Mouse (Mus musculus) neural tube, embryonic 13.5 days (tissue): Measurements from ENCODE around the gene Sergef. TPM values are rescaled to one million over a fixed set of nuclear protein-coding genes. Genes with fewer than 3 reads are reported as not detected.

Experiments used
- ATAC-seq: fragments of 200-750 bp; cut with Nextera tagmentation; 2 replicates; pipeline ENCODE4 v1.8.0; 2017; ENCODE audit warnings: low read depth, mild to moderate bottlenecking, moderate TSS enrichment, moderate library complexity
- H3K27ac ChIP-seq: fragments of 300-500 bp; sonication (generic); replicated peaks from 2 replicates; pipeline ENCODE4 v1.5.1; 2015; ENCODE audit warnings: moderate library complexity, mild to moderate bottlenecking, inconsistent platforms
- H3K27me3 ChIP-seq: fragments of 300-500 bp; sonication (generic); 2 replicates; pipeline ENCODE4 v1.6.1; 2015; ENCODE audit warnings: mild to moderate bottlenecking, inconsistent platforms
- H3K36me3 ChIP-seq: fragments of 300-500 bp; sonication (generic); 2 replicates; pipeline ENCODE4 v1.6.1; 2015; ENCODE audit warnings: mild to moderate bottlenecking, inconsistent platforms
- H3K4me1 ChIP-seq: fragments of 300-500 bp; sonication (generic); replicated peaks from 2 replicates; pipeline ENCODE4 v1.6.1; 2015; ENCODE audit warnings: inconsistent platforms
- H3K4me2 ChIP-seq: fragments of 300-500 bp; sonication (generic); 2 replicates; pipeline ENCODE4 v1.6.1; 2015; ENCODE audit warnings: inconsistent platforms, mild to moderate bottlenecking, moderate library complexity
- H3K4me3 ChIP-seq: fragments of 300-500 bp; sonication (generic); 2 replicates; pipeline ENCODE4 v1.5.1; 2015; ENCODE audit warnings: mild to moderate bottlenecking, inconsistent platforms
- H3K9ac ChIP-seq: fragments of 300-500 bp; sonication (generic); 2 replicates; pipeline ENCODE4 v1.6.1; 2015; ENCODE audit warnings: moderate library complexity, mild to moderate bottlenecking, inconsistent platforms
- H3K9me3 ChIP-seq: fragments of 300-500 bp; sonication (generic); 2 replicates; pipeline ENCODE4 v1.6.1; 2016; ENCODE audit warnings: inconsistent platforms
- WGBS: fragments of 180-500 bp; shearing (Covaris S2); methylation state at CpG from one replicate; pipeline ENCODE4 v1.1.7; 2015; 5-methylcytosine and 5-hydroxymethylcytosine counted together
- polyA plus RNA-seq: library from polyadenylated mRNA; unstranded; fragments of >200 nt; fragmentation: Nextera tagmentation; extraction: Ambion mirVana; gene quantifications from 2 replicates; pipeline ENCODE4 v1.2.1, GENCODE M21; 2015

The Sergef gene
- polyA plus RNA-seq, 1 experiment from 2014 or later: 30.7 TPM

DNA sequence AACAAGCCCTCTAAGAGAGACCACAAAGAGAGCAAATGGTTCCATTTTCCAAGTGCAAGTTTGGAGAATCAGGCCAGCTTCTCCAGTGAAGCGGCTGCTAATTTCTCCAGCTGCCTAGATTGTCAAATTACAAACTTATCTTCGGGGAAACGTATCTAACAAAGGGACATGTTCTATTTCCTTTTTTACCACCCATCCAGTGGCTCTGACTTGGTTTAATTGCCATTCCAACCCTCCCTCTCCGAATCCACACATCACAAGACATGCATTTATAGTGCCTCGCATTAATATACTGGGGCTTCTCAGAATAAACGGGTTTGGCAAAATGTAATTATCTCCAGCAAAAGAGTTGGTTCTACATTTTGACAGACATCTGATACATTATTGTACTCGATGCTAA, 88.4 kb downstream of the Sergef start:
- no peak for ATAC-seq
- no peak overlapping the region for H3K4me3 ChIP-seq
- H3K27me3 ChIP-seq: no peaks in the 10 kb centered on the region
- no peaks in the 10 kb centered on the region for H3K9me3 ChIP-seq
- no peak overlapping the region for H3K4me2 ChIP-seq
- H3K4me1 ChIP-seq: peaks cover 47% of the 10 kb centered on the region
- H3K9ac ChIP-seq: no peak overlapping the region
- peak overlapping the region; percentile 54; the same call in 1 of the 2 replicates for H3K27ac ChIP-seq
- 60% methylated on average over 7 of the region's 7 CpGs for WGBS
- H3K36me3 ChIP-seq: no peaks in the 10 kb centered on the region

DNA sequence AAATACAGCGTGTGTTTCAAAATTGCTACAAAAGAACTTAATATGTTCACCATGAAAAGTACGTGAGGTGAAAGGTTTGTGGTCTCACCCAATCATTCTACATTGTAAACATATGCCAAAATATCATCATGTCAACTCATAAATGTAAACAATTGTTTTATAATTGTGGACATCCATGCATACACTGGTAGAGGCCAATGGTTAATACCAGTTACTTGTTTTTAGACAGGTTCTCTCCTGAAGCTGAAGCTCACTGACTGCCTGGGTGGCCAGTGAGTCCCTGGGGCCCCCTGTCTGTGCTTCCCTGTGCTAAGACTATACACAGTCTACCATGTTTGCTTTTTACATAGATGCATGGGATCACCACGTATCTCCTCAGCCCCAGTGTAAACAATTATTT, 91.5 kb downstream of the Sergef start:
- ATAC-seq: no peak
- Histone ChIP-seq H3K4me1 (peaks cover 28% of the 10 kb centered on the region), H3K27me3 (no peaks in the 10 kb centered on the region), H3K36me3 (no peaks in the 10 kb centered on the region), H3K9ac (no peak overlapping the region), H3K4me3 (no peak overlapping the region), H3K27ac (no peak overlapping the region), H3K9me3 (no peaks in the 10 kb centered on the region), H3K4me2 (no peak overlapping the region)
- 88% methylated on average over 3 of the region's 3 CpGs for WGBS

DNA sequence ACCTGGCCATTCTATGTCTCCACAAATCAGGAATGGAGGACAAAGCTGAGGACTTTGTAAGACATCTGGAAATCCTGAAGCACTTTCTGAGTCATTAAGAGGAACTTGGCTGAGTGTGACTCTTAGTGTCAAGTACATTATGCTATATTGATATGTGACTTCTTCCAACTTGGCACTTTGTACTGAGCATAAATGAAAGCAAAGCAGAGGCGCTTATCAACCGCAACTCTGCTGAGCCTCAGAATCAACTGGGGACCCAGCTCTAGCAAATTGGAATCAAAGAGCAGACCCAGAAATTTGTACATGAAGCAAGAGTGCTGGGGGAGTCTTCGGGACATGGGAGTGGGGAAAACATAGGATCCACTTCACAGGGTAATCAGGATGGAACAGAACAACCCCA, 92.0 kb downstream of the Sergef start:
- WGBS: 93% methylated on average over 3 of the region's 3 CpGs
- no peak overlapping the region for H3K4me2 ChIP-seq
- H3K36me3 ChIP-seq: no peaks in the 10 kb centered on the region
- H3K27ac ChIP-seq: no peak overlapping the region
- no peak overlapping the region for H3K4me3 ChIP-seq
- no peak overlapping the region for H3K9ac ChIP-seq
- no peaks in the 10 kb centered on the region for H3K27me3 ChIP-seq
- H3K4me1 ChIP-seq: peaks cover 26% of the 10 kb centered on the region
- no peaks in the 10 kb centered on the region for H3K9me3 ChIP-seq
- no peak for ATAC-seq

DNA sequence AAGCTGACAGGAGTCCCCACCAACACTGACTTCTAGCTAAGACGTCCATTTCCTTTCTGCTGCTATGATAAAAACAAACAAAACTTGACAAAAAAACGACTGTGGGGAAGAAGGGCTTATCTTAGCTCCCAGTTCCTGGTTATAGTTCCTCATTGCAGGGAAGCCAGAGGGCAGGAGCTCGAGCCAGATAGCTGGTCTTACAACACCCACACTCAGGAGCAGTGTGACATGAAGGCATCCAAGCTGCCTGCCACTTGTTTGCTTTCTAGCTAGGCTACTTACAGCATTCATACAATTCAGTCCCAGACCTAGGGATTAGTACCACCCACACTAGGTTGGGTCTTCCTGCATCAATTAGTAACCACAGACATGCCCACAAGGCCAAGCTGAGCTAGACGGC, 93.1 kb downstream of the Sergef start:
- WGBS: 69% methylated on average over 4 of the region's 4 CpGs
- peaks cover 15% of the 10 kb centered on the region for H3K4me1 ChIP-seq
- no peaks in the 10 kb centered on the region for H3K9me3 ChIP-seq
- H3K9ac ChIP-seq: no peak overlapping the region
- no peak overlapping the region for H3K4me2 ChIP-seq
- no peak overlapping the region for H3K27ac ChIP-seq
- H3K27me3 ChIP-seq: no peaks in the 10 kb centered on the region
- H3K36me3 ChIP-seq: no peaks in the 10 kb centered on the region
- no peak for ATAC-seq
- no peak overlapping the region for H3K4me3 ChIP-seq

DNA sequence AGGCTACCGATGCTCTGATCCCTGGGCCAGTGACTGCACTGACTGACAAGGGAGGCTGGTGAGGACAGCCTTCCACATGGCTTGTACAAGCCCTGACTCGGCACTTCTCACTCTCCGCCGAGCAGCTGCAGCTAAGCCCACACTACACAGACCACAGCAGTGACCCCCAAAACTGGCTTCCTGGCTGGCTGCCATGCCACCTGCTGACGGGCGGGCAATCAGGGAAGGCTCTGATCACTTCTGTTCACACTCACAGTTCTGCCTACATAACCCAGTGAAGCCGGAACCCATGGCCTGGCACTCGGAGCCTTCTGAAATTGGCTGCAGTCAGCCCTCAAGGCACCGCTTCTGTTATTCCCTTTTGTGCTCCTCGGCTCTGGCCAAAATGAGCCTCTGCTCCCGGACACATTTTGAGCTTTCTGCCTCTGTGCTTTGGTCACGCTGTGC, 95.4 kb downstream of the Sergef start:
- WGBS: 75% methylated on average over 12 of the region's 12 CpGs
- ATAC-seq: no peak
- Histone ChIP-seq H3K27ac (0 out of 2 replicates have a peak overlapping the region, but pooled peaks have one; percentile 9), H3K4me3 (no peak overlapping the region), H3K9me3 (no peaks in the 10 kb centered on the region), H3K27me3 (no peaks in the 10 kb centered on the region), H3K4me2 (no peak overlapping the region), H3K4me1 (0 out of 2 replicates have a peak, but pooled peaks cover 8% of the 10 kb centered on the region), H3K9ac (0 out of 2 replicates have a peak overlapping the region, but pooled peaks have one; percentile 8), H3K36me3 (no peaks in the 10 kb centered on the region)

DNA sequence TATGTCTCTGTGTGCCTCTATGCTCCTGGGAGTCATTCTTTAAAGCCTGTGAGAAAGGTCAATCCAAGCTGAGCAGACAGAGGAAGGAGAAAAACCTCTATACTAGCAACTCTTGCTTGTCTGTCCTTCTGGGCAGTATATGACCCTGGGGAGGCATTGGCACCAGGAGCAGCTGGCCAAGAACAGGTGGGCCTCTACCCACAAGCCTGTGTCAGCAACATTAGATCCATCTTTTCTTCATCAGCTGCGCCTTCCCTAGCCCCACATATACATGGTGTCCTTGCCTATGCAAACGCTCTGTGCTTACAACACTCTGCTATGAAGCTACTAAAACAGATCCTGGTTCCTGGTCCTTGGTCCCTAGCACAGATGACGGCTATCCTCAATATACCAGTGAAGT, 97.5 kb downstream of the Sergef start:
- Histone ChIP-seq H3K27ac (no peak overlapping the region), H3K4me1 (0 out of 2 replicates have a peak, but pooled peaks cover 8% of the 10 kb centered on the region), H3K27me3 (no peaks in the 10 kb centered on the region), H3K4me2 (no peak overlapping the region), H3K9ac (no peak overlapping the region), H3K4me3 (no peak overlapping the region), H3K9me3 (no peaks in the 10 kb centered on the region), H3K36me3 (no peaks in the 10 kb centered on the region)
- ATAC-seq: no peak
- 94% methylated on average over 3 of the region's 3 CpGs for WGBS

DNA sequence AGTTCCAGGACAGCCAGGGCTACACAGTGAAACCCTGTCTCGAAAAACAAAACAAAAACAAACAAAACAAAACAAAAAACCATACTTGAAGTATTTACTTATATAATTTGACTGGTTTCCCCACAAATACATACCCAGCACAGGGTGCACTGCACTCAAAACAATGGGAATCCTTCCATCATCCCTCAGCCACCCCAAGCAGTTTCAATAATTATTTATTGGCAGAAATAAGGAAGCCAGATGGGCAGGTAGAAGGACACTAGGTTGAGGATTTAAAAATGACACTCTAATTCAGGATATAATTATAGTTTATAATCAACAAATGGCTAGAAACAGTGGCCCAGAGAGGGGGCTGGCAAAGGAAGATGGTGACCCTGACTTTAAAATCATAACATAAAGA, 99.0 kb downstream of the Sergef start:
- Histone ChIP-seq H3K36me3 (no peaks in the 10 kb centered on the region), H3K4me3 (no peak overlapping the region), H3K27me3 (no peaks in the 10 kb centered on the region), H3K9me3 (no peaks in the 10 kb centered on the region), H3K4me1 (peaks cover 15% of the 10 kb centered on the region), H3K4me2 (no peak overlapping the region), H3K27ac (no peak overlapping the region), H3K9ac (no peak overlapping the region)
- WGBS: 61% methylated on average over 1 of the region's 1 CpGs
- no peak for ATAC-seq

DNA sequence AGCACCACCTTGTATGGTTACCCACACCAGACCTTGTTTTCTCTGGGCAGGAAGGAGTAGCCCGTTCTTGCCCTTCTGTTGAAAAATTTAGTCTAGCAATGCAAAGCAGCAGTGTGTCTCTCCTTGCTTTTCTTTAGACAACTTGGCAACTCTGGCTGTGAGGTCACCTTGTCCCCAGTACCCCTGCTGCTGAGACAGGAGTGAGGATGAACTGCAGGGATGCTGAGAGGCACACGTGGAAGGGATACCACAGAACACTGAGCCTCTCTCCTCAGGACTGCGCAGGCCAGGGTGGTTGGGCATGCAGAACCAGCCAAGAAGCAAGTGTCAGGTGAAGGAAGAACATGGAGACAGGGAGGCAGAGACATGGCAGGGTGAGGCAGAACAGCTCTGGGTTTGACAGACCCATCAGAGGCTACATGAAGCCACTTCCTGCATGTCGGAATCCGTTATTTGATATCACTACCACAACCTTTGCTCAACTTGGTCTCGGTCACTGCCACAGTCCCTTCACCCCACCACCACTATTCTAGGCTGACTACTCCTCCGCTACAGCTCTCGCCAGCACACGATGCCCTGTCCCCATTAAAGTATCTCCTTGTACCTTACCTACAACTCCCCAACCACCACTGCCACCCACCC, 103.0 kb downstream of the Sergef start:
- Histone ChIP-seq H3K36me3 (no peaks in the 10 kb centered on the region), H3K27me3 (no peaks in the 10 kb centered on the region), H3K4me2 (no peak overlapping the region), H3K4me3 (no peak overlapping the region), H3K9ac (no peak overlapping the region), H3K27ac (no peak overlapping the region), H3K4me1 (peaks cover 36% of the 10 kb centered on the region), H3K9me3 (no peaks in the 10 kb centered on the region)
- no peak for ATAC-seq
- WGBS: 89% methylated on average over 9 of the region's 9 CpGs

DNA sequence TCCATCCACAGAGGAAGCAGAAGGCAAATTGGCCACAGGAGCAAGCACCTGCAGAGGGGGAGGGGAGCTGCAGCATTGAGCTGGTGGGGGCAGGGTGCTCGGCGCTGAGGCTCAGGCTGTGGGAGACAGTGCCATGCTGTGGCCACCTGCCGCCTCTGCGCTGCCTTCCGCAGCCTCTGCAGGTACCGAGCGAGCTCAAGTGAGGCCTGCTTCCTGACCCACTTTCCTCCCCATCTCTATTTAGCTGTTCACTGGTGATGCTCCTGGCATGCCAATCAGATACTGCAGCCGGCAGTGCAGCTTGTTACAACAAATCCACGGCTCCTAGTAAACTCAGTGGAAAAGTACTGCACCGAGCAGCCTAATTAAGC, 104.2 kb downstream of the Sergef start:
- peak; percentile 85 for ATAC-seq
- peak overlapping the region; percentile 23; the same call in 1 of the 2 replicates for H3K9ac ChIP-seq
- no peak overlapping the region for H3K4me3 ChIP-seq
- no peak overlapping the region for H3K4me2 ChIP-seq
- no peaks in the 10 kb centered on the region for H3K9me3 ChIP-seq
- H3K36me3 ChIP-seq: no peaks in the 10 kb centered on the region
- peak overlapping the region; percentile 68 for H3K27ac ChIP-seq
- no peaks in the 10 kb centered on the region for H3K27me3 ChIP-seq
- 21% methylated on average over 10 of the region's 10 CpGs for WGBS
- H3K4me1 ChIP-seq: peaks cover 40% of the 10 kb centered on the region

DNA sequence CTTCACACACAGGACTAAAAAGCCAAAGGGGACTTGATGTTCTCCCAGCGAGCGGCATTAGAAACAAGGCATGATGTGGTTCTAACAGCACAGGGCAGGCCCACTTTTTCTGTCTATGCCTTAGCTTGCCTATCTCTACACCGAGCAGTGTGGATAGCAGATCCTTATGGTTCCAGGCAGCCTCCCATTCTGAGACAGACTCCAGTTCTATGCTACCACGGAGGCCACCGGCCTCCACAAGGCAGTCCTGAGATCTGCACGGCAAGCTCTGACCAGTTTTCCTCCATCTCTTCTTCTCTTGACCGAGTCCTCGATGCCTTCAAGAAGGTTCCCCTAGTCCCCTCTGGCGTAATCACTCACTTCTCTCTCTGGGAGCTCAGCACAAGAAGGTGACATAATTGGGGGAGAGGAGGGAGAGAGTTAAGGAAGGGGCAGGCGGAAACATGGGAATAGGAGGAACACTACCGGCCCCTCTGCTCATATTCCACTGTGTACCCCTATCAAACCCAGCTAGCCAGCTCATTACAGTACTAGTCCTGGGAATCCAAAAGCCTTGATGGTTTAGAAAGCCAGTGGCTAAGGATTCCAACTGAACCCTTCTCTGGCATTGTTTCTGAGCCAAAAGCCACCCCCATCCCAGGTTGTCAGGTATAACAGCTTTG, 104.7 kb downstream of the Sergef start:
- ATAC-seq: no peak

DNA sequence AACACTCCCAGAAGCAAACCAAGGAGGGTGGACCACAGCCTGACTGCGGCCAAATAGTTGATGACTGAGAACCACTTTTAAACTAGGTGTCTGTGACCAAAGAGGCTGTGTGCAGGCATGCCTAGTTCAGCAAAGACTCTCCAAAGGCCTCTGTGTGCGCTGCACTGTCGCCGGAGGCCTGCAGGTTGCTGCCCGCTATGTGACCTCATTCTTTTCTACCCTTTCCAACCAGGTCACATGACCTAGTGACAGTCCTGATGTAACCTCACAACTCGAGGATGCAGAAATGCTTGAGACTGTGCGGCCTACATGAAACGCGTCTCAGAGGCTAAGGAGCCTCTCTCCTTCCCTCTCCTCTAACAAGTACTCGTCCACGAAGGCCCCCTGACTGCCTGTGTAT, 106.1 kb downstream of the Sergef start:
- Histone ChIP-seq H3K27me3 (no peaks in the 10 kb centered on the region), H3K4me3 (no peak overlapping the region), H3K4me2 (no peak overlapping the region), H3K9ac (no peak overlapping the region), H3K36me3 (no peaks in the 10 kb centered on the region), H3K27ac (peak overlapping the region; percentile 49), H3K9me3 (no peaks in the 10 kb centered on the region), H3K4me1 (peaks cover 51% of the 10 kb centered on the region)
- no peak for ATAC-seq
- 80% methylated on average over 11 of the region's 11 CpGs for WGBS

More for the DNA sequence above, 104.7 kb downstream of the Sergef start:
- no peaks in the 10 kb centered on the region for H3K36me3 ChIP-seq
- H3K27ac ChIP-seq: peak overlapping the region; percentile 68
- no peak overlapping the region for H3K4me3 ChIP-seq
- 84% methylated on average over 11 of the region's 11 CpGs for WGBS
- no peaks in the 10 kb centered on the region for H3K9me3 ChIP-seq
- no peak overlapping the region; the same call in 1 of the 2 replicates for H3K9ac ChIP-seq
- peaks cover 45% of the 10 kb centered on the region for H3K4me1 ChIP-seq
- no peak overlapping the region for H3K4me2 ChIP-seq
- H3K27me3 ChIP-seq: no peaks in the 10 kb centered on the region

DNA sequence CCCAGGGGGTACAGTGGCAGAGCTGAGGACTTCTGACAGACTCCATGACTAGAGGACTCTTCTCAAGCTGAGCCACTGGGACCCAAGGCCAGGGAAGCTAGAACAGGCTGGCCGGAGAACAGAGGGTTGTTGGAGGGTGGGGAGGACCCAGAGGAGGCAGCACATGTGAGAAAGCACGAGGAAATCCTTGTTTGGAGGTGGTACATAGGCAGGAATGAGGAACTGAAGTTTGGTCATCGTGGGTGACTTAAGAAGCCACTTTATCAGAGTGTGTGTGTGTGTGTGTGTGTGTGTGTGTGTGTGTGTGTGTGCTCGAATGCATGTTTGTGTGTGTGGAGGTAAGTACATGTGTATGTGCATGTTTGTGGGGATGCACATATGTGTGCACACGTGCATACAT, 108.3 kb downstream of the Sergef start:
- Histone ChIP-seq H3K4me2 (no peak overlapping the region), H3K27me3 (no peaks in the 10 kb centered on the region), H3K9me3 (no peaks in the 10 kb centered on the region), H3K9ac (no peak overlapping the region), H3K4me3 (no peak overlapping the region), H3K36me3 (no peaks in the 10 kb centered on the region), H3K27ac (no peak overlapping the region), H3K4me1 (peaks cover 50% of the 10 kb centered on the region)
- WGBS: 87% methylated on average over 5 of the region's 5 CpGs
- no peak for ATAC-seq
